In genomic region chr7:45395129-45395541, GRCm38 (mm10) we compare ENCODE assay signal across 8 mouse cellular contexts. TPM values are rescaled to one million over a fixed set of nuclear protein-coding genes. Genes with fewer than 3 reads are reported as not detected.
A peak's percentile ranks its signal among the peaks of the same experiment; 100 is the strongest.
DNase-seq lines count a peak whose midpoint lies in the region; ATAC-seq and TF ChIP-seq lines count a peak whose summit lies in the region.

No protein-coding gene starts in this region.

- no peak for TF ChIP-seq CTCF in spleen, adult 2 months (IDR thresholded peaks at IDR 0.05; ENCODE audit: extremely low read depth, insufficient read depth, insufficient read length, insufficient replicate concordance)

- WGBS in spleen, adult 2 months = under 1% methylated on average over 20 of the region's 20 CpGs

- DNase-seq in frontal cortex, postnatal 36 days (ENCODE audit: low spot score in 2 of 2) = no peak
- no peak for DNase-seq in spleen, adult 2 months (ENCODE audit: low read depth in 1 of 2, low spot score in 2 of 2)
- no peak for DNase-seq in spleen, postnatal 14 days (ENCODE audit: low spot score in 2 of 2)
- no peak for DNase-seq in cerebellum, postnatal 25 days
- no peak for DNase-seq in gastrocnemius, postnatal 10 days

- H3K27me3 ChIP-seq in spleen, adult 2 months (ENCODE audit: control insufficient read depth, insufficient read depth, low read length) = no peaks in the 10 kb centered on the region
- H3K27me3 ChIP-seq in megakaryocyte, embryonic 14.5 days (replicated peaks) = no peaks in the 10 kb centered on the region

- peak overlapping the region; percentile 85 for H3K4me3 ChIP-seq in spleen, adult 2 months (ENCODE audit: extremely low read depth, insufficient read depth, insufficient read length)
- peak overlapping the region; percentile 94 for H3K4me3 ChIP-seq in megakaryocyte, embryonic 14.5 days (replicated peaks)

- ATAC-seq in frontal cortex, adult (ENCODE audit: low TSS enrichment) = peak; percentile 73
- peak; percentile 35 to 53 for ATAC-seq in hematopoietic stem cell, adult 5-6 weeks (replicated peaks in 1 of 2; ENCODE audit: insufficient read depth in 1 of 2, low FRiP score in 2 of 2, low TSS enrichment in 1 of 2, low read depth in 1 of 2, poor library complexity in 2 of 2, severe bottlenecking in 2 of 2)

- peak overlapping the region; percentile 87 for H3K27ac ChIP-seq in spleen, adult 2 months (ENCODE audit: insufficient read depth, low read length)

- peaks cover 20% of the 10 kb centered on the region for H3K36me3 ChIP-seq in spleen, adult 2 months (ENCODE audit: control insufficient read depth, insufficient read depth, low read length)
- H3K36me3 ChIP-seq in megakaryocyte, embryonic 14.5 days (replicated peaks; ENCODE audit: low read length) = peaks cover 44% of the 10 kb centered on the region

- peaks cover 9% of the 10 kb centered on the region; the same call in 1 of the 2 replicates for H3K4me1 ChIP-seq in spleen, adult 2 months (ENCODE audit: control insufficient read depth, insufficient read depth, insufficient read length)
- peaks cover 37% of the 10 kb centered on the region for H3K4me1 ChIP-seq in megakaryocyte, embryonic 14.5 days

- TF ChIP-seq POLR2A in spleen, adult 2 months (IDR thresholded peaks at IDR 0.05; ENCODE audit: low read depth, low read length) = no peak

- H3K9me3 ChIP-seq in megakaryocyte, embryonic 14.5 days = no peaks in the 10 kb centered on the region

RNA-seq across cellular contexts. Expression of gene Snrnp70, which starts 0.4 kb away (rescaled TPM):
- 273 and 277 TPM in 2 replicates for polyA plus RNA-seq in spleen, adult 2 months (2012; rRNA removed)
- 498 and 589 TPM in 2 replicates for total RNA-seq in hematopoietic stem cell, adult 5-6 weeks (2017)
- 154 and 515 TPM in 2 replicates for polyA plus RNA-seq in megakaryocyte, embryonic 14.5 days (2012; ENCODE audit: insufficient read depth, low replicate concordance)
- 100 to 1,000 TPM; 123 to 156 TPM for total RNA-seq in gastrocnemius, postnatal 10 days (2021)

RNA-seq across cellular contexts. Expression of gene Kcna7, which starts 10.3 kb away (rescaled TPM):
- 0.04 and 0.05 TPM in 2 replicates for polyA plus RNA-seq in spleen, adult 2 months (2012; rRNA removed)
- total RNA-seq in hematopoietic stem cell, adult 5-6 weeks (2017) = not detected in 2 replicates
- polyA plus RNA-seq in megakaryocyte, embryonic 14.5 days (2012; ENCODE audit: insufficient read depth, low replicate concordance) = not detected in 2 replicates
- total RNA-seq in gastrocnemius, postnatal 10 days (2021) = 10 to 100 TPM; 25.4 to 29.6 TPM

RNA-seq across cellular contexts. Expression of gene Ntf5, which starts 18.4 kb away (rescaled TPM):
- 0.12 and 0.33 TPM in 2 replicates for polyA plus RNA-seq in spleen, adult 2 months (2012; rRNA removed)
- total RNA-seq in hematopoietic stem cell, adult 5-6 weeks (2017) = 0.79 TPM in 1 of 2 replicates, not detected in the other
- polyA plus RNA-seq in megakaryocyte, embryonic 14.5 days (2012; ENCODE audit: insufficient read depth, low replicate concordance) = not detected in 2 replicates
- total RNA-seq in gastrocnemius, postnatal 10 days (2021) = 1 to 10 TPM; 1.4 to 1.8 TPM

RNA-seq across cellular contexts. Expression of gene Lin7b, which starts 24.8 kb away (rescaled TPM):
- polyA plus RNA-seq in spleen, adult 2 months (2012; rRNA removed) = 0.90 and 2.1 TPM in 2 replicates
- 3.2 TPM in 1 of 2 replicates, not detected in the other for total RNA-seq in hematopoietic stem cell, adult 5-6 weeks (2017)
- polyA plus RNA-seq in megakaryocyte, embryonic 14.5 days (2012; ENCODE audit: insufficient read depth, low replicate concordance) = 4.1 TPM in 1 of 2 replicates, not detected in the other
- 1 to 10 TPM; 1.9 to 2.0 TPM for total RNA-seq in gastrocnemius, postnatal 10 days (2021)

RNA-seq across cellular contexts. Expression of gene Lhb, which starts 25.5 kb away (rescaled TPM):
- not detected in 2 replicates for polyA plus RNA-seq in spleen, adult 2 months (2012; rRNA removed)
- not detected in 2 replicates for total RNA-seq in hematopoietic stem cell, adult 5-6 weeks (2017)
- polyA plus RNA-seq in megakaryocyte, embryonic 14.5 days (2012; ENCODE audit: insufficient read depth, low replicate concordance) = not detected in 2 replicates
- not detected for total RNA-seq in gastrocnemius, postnatal 10 days (2021)

Comparison
In these comparisons a context has a peak if more than half of its experiments do, and no peak if none do; other contexts are left out.
1. RNA of gene Kcna7, which starts 10.3 kb away (total RNA-seq): 25.4 to 29.6 TPM in gastrocnemius, postnatal 10 days; not detected in hematopoietic stem cell, adult 5-6 weeks; every median in the first group is over 10 times any median in the second.